Mouse (Mus musculus) layer of hippocampus, postnatal 14 days (tissue): Measurements from ENCODE around the gene Wrap73. TPM values are rescaled to one million over a fixed set of nuclear protein-coding genes. Genes with fewer than 3 reads are reported as not detected.

Experiments
- DNase-seq, 2 experiments: peaks; one replicate each; pipeline ENCODE4 v3.0.0; 2021 to 2022; ENCODE audit warnings: low spot score in 2 of 2, mixed read lengths in 1 of 2
- total RNA-seq, 2 experiments: library from RNA; stranded (reverse); gene quantifications; 2 replicates each; pipeline ENCODE4 v1.2.3; 2021

The Wrap73 gene
- total RNA-seq, 2 experiments from 2014 or later = 29.7 to 36.1 TPM

GRCm38 (mm10) chr4:154177257-154177656 lies 35.1 kb downstream of the Wrap73 start:
- DNase-seq = no peak

GRCm38 (mm10) chr4:154181001-154181400 lies 38.8 kb downstream of the Wrap73 start:
- DNase-seq = no peak

GRCm38 (mm10) chr4:154183566-154183965 lies 41.4 kb downstream of the Wrap73 start:
- DNase-seq = no peak

GRCm38 (mm10) chr4:154185001-154185400 lies 42.8 kb downstream of the Wrap73 start:
- no peak for DNase-seq

- DNase-seq = no peak
Measured at GRCm38 (mm10) chr4:154186002-154186537, 43.9 kb downstream of the Wrap73 start.

GRCm38 (mm10) chr4:154188948-154189347 lies 46.8 kb downstream of the Wrap73 start:
- no peak for DNase-seq

- no peak for DNase-seq
Measured at GRCm38 (mm10) chr4:154197961-154198360, 55.8 kb downstream of the Wrap73 start.

- DNase-seq = no peak
Measured at GRCm38 (mm10) chr4:154198377-154198961, 56.3 kb downstream of the Wrap73 start.

- no peak for DNase-seq
Measured at GRCm38 (mm10) chr4:154201511-154201910, 59.3 kb downstream of the Wrap73 start.

GRCm38 (mm10) chr4:154204532-154204931 lies 62.4 kb downstream of the Wrap73 start:
- DNase-seq = no peak

GRCm38 (mm10) chr4:154205392-154205791 lies 63.2 kb downstream of the Wrap73 start:
- DNase-seq = no peak

- DNase-seq = peak; percentile 57 to 68
Measured at GRCm38 (mm10) chr4:154207261-154207660, 65.1 kb downstream of the Wrap73 start.

- DNase-seq = no peak
Measured at GRCm38 (mm10) chr4:154209054-154209453, 66.9 kb downstream of the Wrap73 start.

GRCm38 (mm10) chr4:154209825-154210224 lies 67.7 kb downstream of the Wrap73 start:
- no peak for DNase-seq

- no peak for DNase-seq
Measured at GRCm38 (mm10) chr4:154211459-154211858, 69.3 kb downstream of the Wrap73 start.

- DNase-seq = no peak
Measured at GRCm38 (mm10) chr4:154213586-154213985, 71.4 kb downstream of the Wrap73 start.

GRCm38 (mm10) chr4:154214075-154214474 lies 71.9 kb downstream of the Wrap73 start:
- DNase-seq = no peak

Other genes starting within 250 kb of the Wrap73 start
- 10 to 100 TPM; 17.9 to 20.8 TPM for gene A430005L14Rik, start 185.1 kb upstream of the Wrap73 start, total RNA-seq
- 10 to 100 TPM; 10.0 to 16.9 TPM for gene Dffb, start 167.2 kb upstream of the Wrap73 start, total RNA-seq
- 10 to 100 TPM; 28.8 to 29.4 TPM for gene Cep104, start 167.2 kb upstream of the Wrap73 start, total RNA-seq
- 10 to 100 TPM; 49.4 to 67.7 TPM for gene Lrrc47, start 130.6 kb upstream of the Wrap73 start, total RNA-seq
- gene Smim1, start 116.1 kb upstream of the Wrap73 start, total RNA-seq = 1 to 10 TPM; 6.8 to 10.0 TPM
- 1 to 10 TPM; 1.0 to 1.7 TPM for gene Ccdc27, start 99.7 kb upstream of the Wrap73 start, total RNA-seq
- gene Trp73, start 2.2 kb upstream of the Wrap73 start, total RNA-seq = 1 to 10 TPM; 3.8 to 4.0 TPM
- 100 to 1,000 TPM; 156 to 166 TPM for gene Tprgl, start 18.3 kb downstream of the Wrap73 start, total RNA-seq
- 10 to 100 TPM in 1 of 2 experiments, 1 to 10 TPM in 1; 9.4 to 11.6 TPM for gene Megf6, start 28.4 kb downstream of the Wrap73 start, total RNA-seq
- under 1 TPM; 0.23 to 0.52 TPM for gene Arhgef16, start 159.3 kb downstream of the Wrap73 start, total RNA-seq
- gene B230104I21Rik, start 193.8 kb downstream of the Wrap73 start, total RNA-seq = under 1 TPM in 1 of 2 experiments, not detected in 1; 0.53 TPM